Mouse (Mus musculus): ENCODE measurements around the gene Pla2g1b.
"Not testable (repeated sequence)": the region's sequence is repeated elsewhere in the genome, so short reads cannot be mapped to it uniquely, and the experiment has no call there.

The Pla2g1b gene

DNA sequence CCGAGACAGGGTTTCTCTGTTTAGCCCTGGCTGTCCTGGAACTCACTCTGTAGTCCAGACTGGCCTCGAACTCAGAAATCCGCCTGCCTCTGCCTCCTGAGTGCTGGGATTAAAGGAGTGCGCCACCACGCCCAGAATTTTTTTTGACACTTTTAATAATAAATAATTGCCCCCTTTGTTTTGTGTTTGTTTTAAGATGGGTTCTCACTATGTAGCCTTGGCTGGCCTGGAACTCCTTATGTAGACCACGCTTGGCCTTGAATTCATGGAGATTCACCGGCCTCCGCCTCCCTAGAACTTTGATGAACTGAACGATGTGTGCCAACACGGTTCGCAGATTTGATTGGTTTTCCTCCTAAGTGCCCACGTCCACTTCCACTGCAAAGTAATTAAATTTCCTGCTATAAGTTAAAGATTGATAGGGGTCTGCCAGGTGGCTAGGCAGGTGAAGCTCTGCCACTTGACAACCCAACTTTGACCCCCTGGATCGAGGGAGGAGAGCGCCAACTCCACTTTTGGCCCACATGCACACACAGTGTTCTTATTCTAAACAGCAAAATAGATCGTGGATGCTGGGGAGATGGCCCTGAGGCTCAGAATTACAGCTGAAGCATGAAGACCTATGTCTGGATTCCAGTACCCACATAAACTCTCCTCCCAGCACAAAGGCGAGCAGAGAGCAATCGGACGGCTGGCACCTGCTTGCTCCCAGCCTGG is 19.6 kb downstream of the Pla2g1b start:
- no peak for DNase-seq

DNA sequence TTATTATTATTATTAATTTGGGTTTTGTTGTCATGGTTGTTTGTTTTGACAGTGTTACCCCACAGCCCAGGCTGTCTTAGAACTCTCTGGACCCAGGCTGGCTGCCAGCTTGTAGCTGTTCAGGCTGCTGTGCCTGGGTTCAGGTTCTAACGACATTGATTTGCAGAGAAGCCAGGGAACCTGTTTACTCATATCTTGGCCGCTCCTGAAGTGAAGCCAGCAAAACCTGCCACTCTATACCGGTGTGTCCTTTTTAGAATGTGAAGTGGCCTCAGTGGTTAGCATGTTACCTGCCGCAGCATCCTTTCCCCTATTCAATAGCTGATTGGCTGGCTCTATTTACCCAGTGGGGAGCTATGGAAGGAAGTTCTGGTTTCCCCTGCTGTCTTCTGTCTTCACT is 20.7 kb downstream of the Pla2g1b start:
- no peak for DNase-seq

DNA sequence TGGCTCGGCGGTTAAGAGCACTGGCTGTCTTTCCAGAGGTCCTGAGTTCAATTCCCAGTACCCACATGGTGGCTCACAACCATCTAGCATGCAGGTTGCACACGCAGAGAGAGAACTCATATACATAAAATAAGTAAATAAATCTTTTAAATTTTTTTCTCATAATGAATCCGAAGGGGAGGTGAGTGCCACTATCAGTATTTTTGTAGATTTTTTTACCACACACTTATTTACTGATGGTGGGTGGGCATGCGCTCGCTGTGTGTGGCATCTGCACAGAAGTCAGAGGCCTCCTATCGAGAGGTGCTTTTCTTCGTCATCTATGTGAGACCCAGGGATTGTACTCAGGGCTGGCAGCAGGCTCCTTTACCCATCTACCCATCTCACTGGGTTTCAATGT is 21.3 kb downstream of the Pla2g1b start:
- DNase-seq: no peak

DNA sequence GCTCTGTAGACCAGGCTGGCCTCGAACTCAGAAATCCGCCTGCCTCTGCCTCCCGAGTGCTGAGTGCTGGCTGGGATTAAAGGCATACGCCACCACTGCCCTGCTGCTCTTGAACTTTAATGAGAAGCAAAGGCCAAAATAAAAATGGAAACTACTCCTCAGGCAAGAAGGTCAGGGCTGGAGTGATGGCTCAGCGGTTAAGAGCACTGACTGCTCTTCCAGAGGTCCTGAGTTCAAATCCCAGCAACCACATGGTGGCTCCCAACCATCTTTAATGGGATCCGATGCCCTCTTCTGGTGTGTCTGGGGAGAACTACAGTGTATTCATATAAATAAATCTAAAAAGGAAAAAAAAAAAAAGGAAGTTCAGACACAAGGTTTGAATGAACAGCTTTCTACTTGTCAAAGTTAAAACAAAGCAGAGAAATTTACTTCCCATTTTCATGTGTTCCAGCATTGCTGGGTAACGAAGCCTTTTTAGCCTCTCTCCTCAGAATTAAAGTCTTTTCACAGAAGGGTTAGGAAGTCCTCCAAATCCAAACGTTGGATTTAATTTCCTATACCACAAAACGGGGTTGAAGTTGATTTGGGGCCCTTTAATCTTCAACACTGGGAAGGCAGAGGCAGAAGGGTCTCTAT is 22.0 kb downstream of the Pla2g1b start:
- DNase-seq: no peak

DNA sequence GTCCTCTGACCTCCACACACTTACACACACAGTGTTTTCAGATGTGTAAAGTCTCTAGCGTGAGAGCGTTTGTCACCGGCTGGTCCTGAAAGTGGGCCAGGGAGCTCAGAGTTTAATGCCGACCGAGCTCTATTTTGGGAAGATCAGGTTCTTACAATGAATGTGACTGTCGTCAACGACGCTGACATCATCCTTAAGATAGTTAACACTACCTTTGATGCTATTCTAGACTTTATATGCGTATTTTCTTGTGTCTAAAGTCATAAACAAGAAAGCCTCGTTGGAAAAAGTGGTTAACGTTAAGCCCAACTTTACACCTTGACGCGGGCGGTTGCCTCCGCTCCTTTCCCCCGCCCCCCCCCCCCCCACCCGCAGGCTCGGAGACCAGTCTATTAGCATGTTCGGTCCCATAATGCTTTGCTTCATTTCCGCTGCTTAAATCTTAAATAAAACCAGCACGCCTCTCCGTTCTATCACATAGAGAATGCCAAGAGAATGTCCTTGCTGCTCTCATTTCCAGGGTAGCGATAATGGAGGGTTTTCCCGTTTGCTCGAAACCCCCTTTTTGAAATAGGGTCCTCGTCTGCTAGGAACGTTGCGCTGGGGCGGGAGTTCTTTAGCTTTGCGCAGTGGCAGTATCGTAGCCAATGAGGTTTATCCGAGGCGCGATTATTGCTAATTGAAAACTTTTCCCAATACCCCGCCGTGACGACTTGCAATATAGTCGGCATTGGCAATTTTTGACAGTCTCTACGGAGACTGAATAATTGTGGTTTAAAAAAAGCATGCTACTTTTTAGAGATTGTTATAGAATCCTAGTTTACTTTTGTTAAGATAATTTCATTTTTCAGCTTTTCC is 23.0 kb downstream of the Pla2g1b start:
- peak; percentile 75 for DNase-seq

DNA sequence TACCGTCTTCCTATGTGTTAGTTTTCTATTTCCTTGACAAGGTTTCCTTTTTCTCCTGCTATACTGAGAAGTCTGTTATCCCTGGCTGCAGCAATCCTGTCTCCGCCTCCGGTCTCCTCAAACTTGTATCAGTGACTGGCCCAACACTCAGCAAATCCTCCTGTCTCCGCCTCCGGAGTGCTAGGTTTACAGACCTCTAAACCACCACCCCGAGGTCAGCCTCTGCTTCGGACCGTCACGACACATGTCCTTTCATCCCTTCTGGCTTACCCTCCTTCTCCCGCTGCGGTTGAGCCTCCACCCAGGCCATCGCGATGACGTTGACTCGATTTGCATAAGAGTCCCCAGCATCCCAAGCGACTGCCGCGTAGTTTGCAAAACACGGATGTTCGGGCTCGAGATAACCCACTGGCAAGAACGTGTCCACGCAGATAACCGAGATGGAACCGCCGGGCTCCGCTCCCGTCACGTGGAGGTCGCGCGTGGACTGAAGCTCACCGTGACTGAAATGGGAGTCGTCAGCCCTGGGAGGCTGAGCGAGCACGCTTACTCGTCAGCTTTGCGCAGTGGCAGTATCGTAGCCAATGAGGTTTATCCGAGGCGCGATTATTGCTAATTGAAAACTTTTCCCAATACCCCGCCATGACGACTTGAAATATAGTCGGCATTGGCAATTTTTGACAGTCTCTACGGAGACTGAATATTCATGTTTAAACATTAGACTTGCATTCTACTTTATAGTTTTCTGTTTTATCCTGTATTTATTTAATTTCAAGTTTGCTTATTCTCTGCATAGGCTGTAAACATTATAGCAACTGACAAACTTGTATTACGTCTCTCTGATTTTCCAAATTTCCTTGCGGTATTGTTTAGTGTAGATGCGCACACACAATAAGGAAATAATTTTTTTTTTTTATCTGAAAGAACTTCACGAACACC is 23.9 kb downstream of the Pla2g1b start:
- DNase-seq: peak; percentile 76

DNA sequence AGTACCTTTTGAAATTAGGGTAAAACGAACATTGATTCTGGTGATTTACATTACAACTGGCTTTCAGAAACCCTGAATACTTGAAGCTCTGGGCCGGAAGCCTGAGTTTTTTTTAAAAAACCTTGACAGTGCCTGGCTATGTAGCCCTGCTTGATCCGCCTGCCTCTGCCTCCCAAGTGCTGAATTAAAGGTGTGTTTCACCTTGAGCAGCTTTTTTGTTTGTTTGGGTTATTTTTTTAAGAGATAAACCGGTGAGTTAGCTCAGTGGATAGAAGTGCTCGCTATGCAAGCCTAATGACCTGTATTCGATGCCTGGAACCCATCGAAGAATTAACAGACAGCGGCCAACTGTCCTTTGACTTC is 24.6 kb downstream of the Pla2g1b start:
- no peak for DNase-seq

DNA sequence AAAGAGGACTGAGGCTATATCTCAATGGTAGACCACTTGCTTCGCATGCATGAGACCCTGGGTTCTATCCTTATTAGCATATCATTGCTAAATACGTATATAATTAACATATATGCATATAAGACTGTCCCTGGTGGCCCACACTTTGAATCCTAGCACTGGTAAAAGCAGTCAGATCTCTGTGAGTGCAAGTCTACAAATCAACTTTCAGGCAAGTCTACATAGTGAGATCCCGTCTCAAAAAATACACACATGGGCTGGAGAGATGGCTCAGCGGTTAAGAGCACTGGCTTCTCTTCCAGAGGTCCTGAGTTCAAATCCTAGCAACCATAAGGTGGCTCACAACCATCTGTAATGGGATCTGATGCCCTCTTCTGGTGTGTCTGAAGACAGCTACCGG is 25.0 kb downstream of the Pla2g1b start:
- DNase-seq: no peak

DNA sequence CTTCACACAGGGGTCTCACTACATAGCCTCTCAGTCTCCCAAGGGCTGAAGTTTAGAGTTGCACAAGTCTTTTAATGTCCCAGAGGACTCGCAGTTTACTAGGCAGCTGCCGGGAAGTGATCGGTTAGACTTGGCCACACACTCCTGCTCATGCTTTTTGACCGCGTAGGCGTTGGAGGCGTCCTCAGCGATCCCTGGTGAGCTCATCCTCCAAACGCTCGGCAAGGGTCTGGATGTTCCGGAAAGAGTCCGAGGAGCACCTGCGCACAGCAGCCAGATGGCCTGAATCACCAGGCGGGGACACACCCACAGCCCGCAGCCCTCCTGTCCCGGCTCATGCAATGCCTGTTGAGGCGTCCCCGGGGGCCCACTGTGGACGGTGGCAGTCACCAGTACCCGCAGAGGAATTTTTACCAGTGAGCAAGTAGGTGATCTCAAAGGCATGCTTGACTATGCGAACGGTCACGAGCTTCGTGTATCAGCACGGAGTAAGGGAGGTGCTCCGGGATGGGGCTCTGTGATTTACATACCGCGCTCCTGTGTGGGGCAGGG is 25.8 kb downstream of the Pla2g1b start:
- DNase-seq: no peak

DNA sequence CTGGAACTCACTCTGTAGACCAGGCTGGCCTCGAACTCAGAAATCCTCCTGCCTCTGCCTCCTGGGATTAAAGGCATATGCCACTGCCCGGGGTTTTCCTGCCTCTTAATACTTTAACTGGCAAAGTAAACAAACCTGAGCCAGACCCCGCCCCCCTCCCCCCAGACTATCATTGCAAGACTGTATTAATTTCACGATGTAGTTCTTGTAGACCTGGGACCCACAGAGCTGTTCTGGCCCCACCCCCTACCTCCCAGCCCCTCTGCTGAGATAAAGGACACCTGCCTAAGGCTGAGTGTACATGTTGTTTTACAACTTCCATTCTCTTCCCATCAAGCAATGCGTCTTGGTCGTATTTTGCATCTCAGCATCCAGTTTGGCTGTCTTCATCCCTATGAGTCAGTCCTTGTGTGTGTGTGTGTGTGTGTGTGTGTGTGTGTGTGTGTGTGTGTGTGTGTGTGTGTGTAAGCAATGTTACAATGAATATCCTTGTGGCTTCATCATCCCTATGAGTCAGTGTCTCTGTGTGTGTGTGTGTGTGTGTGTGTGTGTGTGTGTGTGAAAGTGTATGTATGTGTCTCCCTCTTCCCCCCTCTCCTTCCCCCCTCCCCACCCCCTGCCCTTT is 26.8 kb downstream of the Pla2g1b start:
- DNase-seq: no peak

DNA sequence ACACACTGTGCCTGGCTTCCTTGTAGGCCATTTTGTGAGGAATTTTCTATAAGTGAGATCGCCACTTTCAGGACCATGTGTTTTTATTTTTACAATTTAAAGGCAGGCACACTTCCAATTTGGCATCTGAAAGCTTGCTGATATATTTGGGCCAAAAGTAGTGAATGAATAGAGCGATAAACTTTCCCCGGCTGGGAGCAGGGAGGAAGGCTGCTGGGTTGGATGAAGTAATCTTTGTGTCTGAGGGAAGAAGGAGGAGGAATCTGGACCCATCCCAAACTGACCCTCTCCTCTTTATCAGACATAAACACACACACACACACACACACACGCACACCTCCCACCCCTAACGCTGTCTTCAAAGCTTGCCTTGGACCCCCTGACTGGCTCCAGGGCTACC is 27.4 kb downstream of the Pla2g1b start:
- no peak for DNase-seq

DNA sequence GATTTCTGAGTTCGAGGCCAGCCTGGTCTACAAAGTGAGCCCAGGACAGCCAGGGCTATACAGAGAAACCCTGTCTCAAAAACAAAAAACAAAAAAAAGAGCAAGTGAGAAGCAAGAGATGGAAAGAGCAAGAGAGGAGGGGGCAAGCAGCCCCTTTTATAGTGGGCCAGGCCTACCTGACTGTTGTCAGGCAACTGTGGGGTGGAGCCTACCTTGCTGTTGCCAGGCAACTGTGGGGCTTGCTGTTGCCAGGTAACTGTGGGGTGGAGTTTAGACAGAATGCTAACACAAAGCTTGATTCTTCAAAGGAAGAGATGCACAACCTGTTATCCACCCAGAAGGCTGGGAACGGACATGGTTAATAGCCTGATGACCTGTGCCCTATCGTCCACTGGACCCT is 29.6 kb downstream of the Pla2g1b start:
- DNase-seq: not testable (repeated sequence)

DNA sequence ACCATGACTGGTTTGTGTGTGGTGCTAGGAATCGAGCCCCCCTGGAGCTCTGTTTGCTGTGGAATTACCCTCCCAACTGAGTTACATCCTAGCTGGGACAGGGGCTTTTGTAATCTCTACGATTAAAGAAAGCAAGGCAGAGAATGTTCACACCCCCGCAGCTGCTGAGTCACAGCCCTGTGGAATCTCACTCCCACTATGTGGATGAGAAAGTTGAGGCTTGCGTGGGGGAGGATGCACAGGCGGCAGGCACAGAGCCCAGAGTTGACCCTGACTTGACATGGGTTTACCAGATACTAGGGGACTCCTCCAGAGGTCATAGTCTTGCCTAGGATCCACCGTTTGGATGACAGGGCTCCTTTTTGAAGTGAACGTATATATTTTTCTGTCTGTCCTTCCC is 31.0 kb downstream of the Pla2g1b start:
- DNase-seq: no peak

DNA sequence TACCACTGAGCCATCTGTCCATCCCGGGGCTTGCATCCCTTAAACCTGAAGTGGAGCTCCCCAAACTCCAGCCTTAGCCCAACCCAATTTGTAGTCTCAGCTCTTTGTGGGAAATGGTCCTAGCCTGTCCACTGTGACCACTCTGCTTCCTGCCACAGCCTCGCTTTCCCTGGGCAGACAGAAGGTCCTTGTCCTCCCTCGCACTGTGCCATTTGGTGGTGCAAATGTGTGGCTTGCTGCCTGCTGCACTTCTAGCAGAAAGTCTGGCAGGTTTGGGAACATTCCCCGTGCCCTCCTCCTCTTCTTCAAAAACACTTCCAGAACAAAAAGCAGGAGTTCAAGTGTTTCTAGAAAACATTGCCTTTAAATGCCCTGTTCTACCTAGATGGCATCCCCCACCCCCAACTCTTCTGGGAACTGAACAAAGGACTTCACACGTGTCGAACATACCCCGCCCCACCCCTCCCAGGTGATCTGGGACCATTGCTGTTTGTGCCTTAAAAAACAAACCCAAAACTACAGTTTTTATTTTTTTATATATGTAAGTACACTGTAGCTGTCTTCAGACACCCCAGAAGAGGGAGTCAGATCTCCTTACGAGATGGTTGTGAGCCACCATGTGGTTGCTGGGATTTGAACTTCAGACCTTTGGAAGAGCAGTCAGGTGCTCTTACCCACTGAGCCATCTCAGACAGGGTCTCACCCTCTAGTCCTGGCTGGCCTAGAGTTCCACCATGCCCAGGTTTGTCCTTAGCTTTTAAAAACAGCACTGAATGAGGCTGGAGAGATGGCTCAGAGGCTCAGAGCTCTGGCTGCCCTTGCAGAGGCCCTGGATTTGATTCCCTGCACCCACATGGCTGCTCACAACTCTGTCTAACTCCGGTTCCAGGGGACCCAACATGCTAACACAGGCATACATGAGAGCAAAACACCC is 32.5 kb downstream of the Pla2g1b start:
- no peak for DNase-seq

DNA sequence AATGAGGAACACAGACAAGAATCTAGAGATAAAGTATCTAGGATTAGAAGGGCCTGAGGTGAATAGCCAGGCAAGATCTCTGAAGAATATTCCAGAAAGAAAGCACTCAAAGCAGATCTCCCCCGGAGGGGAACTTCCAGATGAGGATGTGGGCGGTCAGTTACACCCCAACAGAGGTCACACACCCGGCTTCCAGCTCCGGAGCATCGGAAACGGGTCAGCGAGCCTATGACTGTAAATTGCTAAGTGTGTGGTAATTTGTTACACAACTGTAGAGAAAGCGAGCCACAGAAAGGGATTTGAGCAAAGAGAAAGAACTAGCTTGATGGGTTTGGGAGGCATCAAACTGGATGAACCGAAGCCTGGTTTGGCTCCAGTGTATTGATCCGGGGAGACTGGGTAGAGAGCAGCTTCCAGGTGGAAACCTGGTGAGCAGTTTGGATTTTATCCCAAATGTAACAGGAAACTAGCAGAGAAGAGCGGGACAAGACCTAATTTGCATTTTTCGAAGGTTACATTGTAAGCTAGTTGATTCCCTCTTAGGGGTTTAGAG is 34.4 kb downstream of the Pla2g1b start:
- DNase-seq: no peak

DNA sequence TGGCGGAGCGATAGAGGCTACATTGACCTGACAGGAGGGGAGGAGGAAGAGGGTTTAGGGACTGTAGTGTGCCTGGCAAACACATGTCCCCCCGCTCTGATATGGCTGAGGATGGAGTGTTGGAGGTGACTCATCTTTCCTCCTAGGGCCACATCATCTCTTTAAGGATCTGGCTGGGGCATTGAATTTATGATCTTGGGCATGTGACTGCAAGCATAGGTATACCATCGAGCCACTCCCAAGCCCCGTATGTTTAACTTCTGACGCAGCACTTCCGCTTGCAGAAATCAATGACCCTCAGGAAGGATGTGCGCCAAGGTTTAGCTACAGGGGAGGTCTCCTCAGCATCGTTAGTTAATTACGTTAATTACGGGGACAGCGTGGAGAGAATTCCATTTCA is 37.0 kb downstream of the Pla2g1b start:
- DNase-seq: no peak

DNA sequence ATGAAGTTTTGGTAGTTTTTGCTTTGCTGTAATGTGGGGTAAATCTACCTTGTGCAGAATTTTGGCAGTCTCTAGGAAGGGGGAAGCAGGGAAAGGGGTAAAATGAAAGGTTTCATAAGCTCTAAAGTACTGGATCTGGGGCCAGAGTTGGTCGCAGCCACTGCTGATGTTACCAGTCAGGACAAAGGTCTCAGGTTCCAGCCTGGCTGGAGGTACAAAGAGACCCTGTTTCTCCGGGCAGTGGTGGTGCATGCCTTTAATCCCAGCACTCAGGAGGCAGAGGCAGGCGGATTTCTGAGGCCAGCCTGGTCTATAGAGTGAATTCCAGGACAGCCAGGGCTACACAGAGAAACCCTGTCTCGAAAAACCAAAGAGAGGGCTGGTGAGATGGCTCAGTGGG is 39.6 kb downstream of the Pla2g1b start:
- not testable (repeated sequence) for DNase-seq

DNA sequence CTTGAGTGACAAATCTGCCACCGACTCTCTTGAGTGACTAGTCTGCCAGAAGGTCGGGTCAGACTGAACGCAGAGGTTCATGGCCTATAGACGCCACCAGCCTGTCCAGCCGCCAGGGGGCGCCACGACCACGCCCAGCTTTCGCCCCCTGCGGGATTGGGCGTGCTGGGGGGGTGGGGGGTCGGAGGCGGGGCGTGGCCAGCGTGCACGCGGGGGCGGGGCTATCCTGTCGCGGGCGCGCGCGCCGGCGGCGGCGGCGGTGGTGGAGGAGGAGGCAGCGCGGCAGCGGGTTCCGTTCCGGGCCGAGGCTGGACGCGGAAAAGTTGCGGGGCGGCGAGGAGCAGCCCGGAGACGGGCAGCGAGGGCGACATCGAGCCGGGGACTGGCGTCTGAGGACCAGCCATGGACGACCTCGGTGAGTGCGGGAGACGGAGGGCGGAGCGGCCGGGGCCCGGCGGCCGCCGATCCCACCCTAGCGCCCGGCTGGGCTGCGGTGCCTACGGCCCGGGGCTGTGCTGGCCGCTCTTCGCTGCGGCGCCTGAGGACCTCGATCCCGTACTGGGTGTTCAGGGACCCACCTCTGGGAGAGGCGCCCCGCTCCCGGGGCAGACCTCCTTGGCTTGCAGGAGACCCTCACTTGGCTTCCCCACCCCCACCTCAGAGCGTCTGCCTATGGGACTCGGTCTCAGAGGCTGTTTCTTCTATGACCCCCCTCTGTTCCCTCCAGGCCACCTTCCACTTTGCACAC is 40.6 kb downstream of the Pla2g1b start, which contains the start of gene Pxn:
Gene Pxn, plus strand, starts transcription at position 223 of the 748 bp plus-strand sequence.
- peak; percentile 94 for DNase-seq

DNA sequence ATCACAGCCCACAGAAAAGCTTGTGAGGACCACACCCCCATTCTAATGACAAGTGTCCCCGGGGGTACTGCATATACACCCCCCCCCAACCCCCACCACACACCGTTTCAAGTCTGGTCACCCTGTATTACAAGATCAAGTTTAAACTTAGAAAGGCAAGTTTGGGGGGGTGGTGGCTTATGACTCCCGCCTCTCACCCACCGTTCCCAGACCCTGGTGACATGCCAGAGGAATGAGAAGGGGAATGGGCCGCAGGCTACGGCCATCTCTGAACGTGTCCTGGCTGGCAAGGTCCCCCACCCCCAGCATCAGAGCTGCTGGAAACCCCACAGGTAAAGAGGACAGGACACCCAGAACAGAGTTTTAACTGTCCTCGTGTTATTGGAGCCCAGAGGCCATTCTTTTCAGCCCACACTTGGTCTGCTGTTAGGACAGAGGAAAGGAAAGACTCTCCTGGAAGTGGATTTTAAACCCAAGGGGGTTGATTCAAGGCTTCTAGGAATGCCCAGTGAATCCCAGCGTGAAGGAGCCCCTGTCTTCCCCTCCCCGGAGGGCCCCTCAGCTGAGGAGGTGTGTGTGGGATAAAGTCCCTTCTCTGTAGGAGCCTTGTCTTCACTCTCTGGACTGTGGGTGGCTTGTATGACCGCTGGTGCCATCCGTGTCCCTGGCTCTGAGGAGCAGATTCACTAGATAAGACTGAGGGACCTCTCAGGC is 41.4 kb downstream of the Pla2g1b start:
- no peak for DNase-seq

Measured in right cerebral cortex, postnatal 4 days (tissue).